8 mouse cellular contexts compared by ENCODE assay signal in genomic region chr5:135274663-135275396, GRCm38 (mm10). TPM values are rescaled to one million over a fixed set of nuclear protein-coding genes. Genes with fewer than 3 reads are reported as not detected.
A peak's percentile ranks its signal among the peaks of the same experiment; 100 is the strongest.
DNase-seq lines count a peak whose midpoint lies in the region; ATAC-seq and TF ChIP-seq lines count a peak whose summit lies in the region.

No protein-coding gene starts in this region.

- H3K27ac ChIP-seq in lung, embryonic 16.5 days (ENCODE audit: low read length), result peak overlapping the region; percentile 22; the same call in 1 of the 2 replicates
- H3K27ac ChIP-seq in embryonic facial prominence, embryonic 14.5 days (replicated peaks; ENCODE audit: low read depth, low read length), result peak overlapping the region; percentile 94
- H3K27ac ChIP-seq in intestine, embryonic 14.5 days (ENCODE audit: low read depth), result peak overlapping the region; percentile 48; the same call in 1 of the 2 replicates
- H3K27ac ChIP-seq in neural tube, embryonic 14.5 days (ENCODE audit: low read depth, low read length), result 0 out of 2 replicates have a peak overlapping the region, but pooled peaks have one; percentile 24
- no peak overlapping the region for H3K27ac ChIP-seq in thymus, adult 2 months (ENCODE audit: control insufficient read depth, insufficient read depth, low read length)

- DNase-seq in lung, adult 18-20 months, result no peak
- DNase-seq in embryonic facial prominence, embryonic 14.5 days (ENCODE audit: low spot score), result peak; percentile 90
- peak; percentile 70 for DNase-seq in intestine, embryonic 14.5 days (ENCODE audit: low spot score)
- DNase-seq in thymus, adult 2 months, result no peak
- no peak for DNase-seq in layer of hippocampus, adult 11-12 months (ENCODE audit: low spot score)

- peak overlapping the region; percentile 32 for H3K4me3 ChIP-seq in lung, embryonic 16.5 days (ENCODE audit: low read length)
- peak overlapping the region; percentile 17; the same call in 1 of the 2 replicates for H3K4me3 ChIP-seq in embryonic facial prominence, embryonic 14.5 days (ENCODE audit: low read depth, low read length)
- 0 out of 2 replicates have a peak overlapping the region, but pooled peaks have one; percentile 13 for H3K4me3 ChIP-seq in intestine, embryonic 14.5 days (ENCODE audit: low read depth, low read length)
- no peak overlapping the region for H3K4me3 ChIP-seq in neural tube, embryonic 14.5 days (ENCODE audit: low read depth, low read length)
- no peak overlapping the region for H3K4me3 ChIP-seq in thymus, adult 2 months (ENCODE audit: control insufficient read depth, insufficient read depth, low read length)

- peaks cover 8% of the 10 kb centered on the region for H3K4me1 ChIP-seq in lung, embryonic 16.5 days (replicated peaks; ENCODE audit: control insufficient read depth, insufficient read depth, low read length)
- H3K4me1 ChIP-seq in embryonic facial prominence, embryonic 14.5 days (ENCODE audit: control insufficient read depth, insufficient read depth, low read length), result peaks cover 21% of the 10 kb centered on the region
- H3K4me1 ChIP-seq in intestine, embryonic 14.5 days (replicated peaks; ENCODE audit: control insufficient read depth, insufficient read depth, low read length), result no peaks in the 10 kb centered on the region
- peaks cover 8% of the 10 kb centered on the region for H3K4me1 ChIP-seq in neural tube, embryonic 14.5 days (ENCODE audit: control insufficient read depth, insufficient read depth, low read length)
- no peaks in the 10 kb centered on the region for H3K4me1 ChIP-seq in thymus, adult 2 months (replicated peaks; ENCODE audit: control insufficient read depth, insufficient read depth, low read length)

- no peaks in the 10 kb centered on the region for H3K36me3 ChIP-seq in lung, embryonic 16.5 days (ENCODE audit: control insufficient read depth, insufficient read depth, low read length)
- H3K36me3 ChIP-seq in embryonic facial prominence, embryonic 14.5 days (ENCODE audit: control insufficient read depth, insufficient read depth, low read length), result no peaks in the 10 kb centered on the region
- no peaks in the 10 kb centered on the region for H3K36me3 ChIP-seq in intestine, embryonic 14.5 days (ENCODE audit: control insufficient read depth, insufficient read depth, low read length)
- H3K36me3 ChIP-seq in neural tube, embryonic 14.5 days (ENCODE audit: control insufficient read depth, insufficient read depth, low read length), result no peaks in the 10 kb centered on the region
- H3K36me3 ChIP-seq in thymus, adult 2 months (ENCODE audit: control insufficient read depth, insufficient read depth, low read length), result no peaks in the 10 kb centered on the region

- H3K27me3 ChIP-seq in lung, embryonic 16.5 days (ENCODE audit: control insufficient read depth, insufficient read depth, low read depth, low read length), result peaks cover 7% of the 10 kb centered on the region
- H3K27me3 ChIP-seq in embryonic facial prominence, embryonic 14.5 days (replicated peaks; ENCODE audit: control insufficient read depth, insufficient read depth, low read length), result no peaks in the 10 kb centered on the region
- peaks cover 8% of the 10 kb centered on the region; the same call in 1 of the 2 replicates for H3K27me3 ChIP-seq in intestine, embryonic 14.5 days (replicated peaks; ENCODE audit: control insufficient read depth, insufficient read depth, low read length)
- H3K27me3 ChIP-seq in neural tube, embryonic 14.5 days (ENCODE audit: control insufficient read depth, insufficient read depth, low read length), result no peaks in the 10 kb centered on the region; the same call in 1 of the 2 replicates
- H3K27me3 ChIP-seq in thymus, adult 2 months (ENCODE audit: control insufficient read depth, insufficient read depth, low read length), result no peaks in the 10 kb centered on the region

- no peak for TF ChIP-seq POLR2A in thymus, adult 2 months (IDR thresholded peaks at IDR 0.05; ENCODE audit: control insufficient read depth, extremely low read depth, insufficient read depth, low read length, poor library complexity)

- peak overlapping the region; percentile 51 for H3K4me2 ChIP-seq in lung, embryonic 16.5 days (ENCODE audit: low read depth, low read length)
- H3K4me2 ChIP-seq in embryonic facial prominence, embryonic 14.5 days (ENCODE audit: low read depth, low read length), result peak overlapping the region; percentile 44
- peak overlapping the region; percentile 36 for H3K4me2 ChIP-seq in intestine, embryonic 14.5 days (ENCODE audit: low read length)
- no peak overlapping the region; the same call in 1 of the 2 replicates for H3K4me2 ChIP-seq in neural tube, embryonic 14.5 days (ENCODE audit: low read depth, low read length)

- H3K9me3 ChIP-seq in lung, embryonic 16.5 days (ENCODE audit: control insufficient read depth, low read length), result no peaks in the 10 kb centered on the region
- no peaks in the 10 kb centered on the region for H3K9me3 ChIP-seq in embryonic facial prominence, embryonic 14.5 days (ENCODE audit: control insufficient read depth, low read length)
- H3K9me3 ChIP-seq in intestine, embryonic 14.5 days (ENCODE audit: control insufficient read depth, low read length), result no peaks in the 10 kb centered on the region
- no peaks in the 10 kb centered on the region for H3K9me3 ChIP-seq in neural tube, embryonic 14.5 days (ENCODE audit: control insufficient read depth, low read length)

- peak; percentile 39; the same call in 1 of the 2 replicates for ATAC-seq in lung, embryonic 16.5 days (ENCODE audit: low read depth)
- ATAC-seq in embryonic facial prominence, embryonic 14.5 days (ENCODE audit: low read depth), result peak; percentile 80
- no peak for ATAC-seq in intestine, embryonic 14.5 days (replicated peaks; ENCODE audit: low FRiP score, low TSS enrichment, low read depth)
- ATAC-seq in neural tube, embryonic 14.5 days (ENCODE audit: low read depth), result no peak
- no peak; the same call in 1 of the 2 replicates for ATAC-seq in frontal cortex, adult (ENCODE audit: low TSS enrichment)

- peak overlapping the region; percentile 43 for H3K9ac ChIP-seq in lung, embryonic 16.5 days (ENCODE audit: low read length)
- peak overlapping the region; percentile 48 for H3K9ac ChIP-seq in embryonic facial prominence, embryonic 14.5 days (ENCODE audit: low read depth, low read length)
- no peak overlapping the region for H3K9ac ChIP-seq in intestine, embryonic 14.5 days (ENCODE audit: low read length)
- H3K9ac ChIP-seq in neural tube, embryonic 14.5 days (replicated peaks; ENCODE audit: low read depth, low read length), result no peak overlapping the region

- 20% methylated on average over 15 of the region's 15 CpGs for WGBS in lung, embryonic 16.5 days
- WGBS in embryonic facial prominence, embryonic 14.5 days, result 13% methylated on average over 15 of the region's 15 CpGs
- 22% methylated on average over 15 of the region's 15 CpGs for WGBS in intestine, embryonic 14.5 days
- WGBS in neural tube, embryonic 14.5 days, result 11% methylated on average over 15 of the region's 15 CpGs
- WGBS in thymus, adult 2 months, result 77% methylated on average over 15 of the region's 15 CpGs

- no peak for TF ChIP-seq CTCF in thymus, adult 2 months (IDR thresholded peaks at IDR 0.05; ENCODE audit: borderline replicate concordance, control insufficient read depth, extremely low read depth, insufficient read depth, low read length, poor library complexity)

RNA-seq across cellular contexts. Expression of gene Fzd9, which starts 23.8 kb away (rescaled TPM):
- polyA plus RNA-seq in lung, embryonic 16.5 days (2015; fragmentation: Nextera tagmentation; extraction: Ambion mirVana), result 1.1 TPM in 2 replicates
- polyA plus RNA-seq in embryonic facial prominence, embryonic 14.5 days (2014; fragmentation: Nextera tagmentation; extraction: Ambion mirVana), result 21.6 and 21.7 TPM in 2 replicates
- polyA plus RNA-seq in intestine, embryonic 14.5 days (2014; fragmentation: Nextera tagmentation; extraction: Ambion mirVana), result 0.65 and 1.2 TPM in 2 replicates
- polyA plus RNA-seq in neural tube, embryonic 14.5 days (2014; fragmentation: Nextera tagmentation; extraction: Ambion mirVana), result 10.0 and 12.0 TPM in 2 replicates
- polyA plus RNA-seq in thymus, adult 2 months (2012; rRNA removed), result 0.06 and 0.58 TPM in 2 replicates

Comparison
In these comparisons a context has a peak if more than half of its experiments do, and no peak if none do; other contexts are left out.
1. ATAC-seq: peak in lung, embryonic 16.5 days (single experiment) and embryonic facial prominence, embryonic 14.5 days (single experiment); none in intestine, embryonic 14.5 days (single experiment), neural tube, embryonic 14.5 days (single experiment) and frontal cortex, adult (single experiment).
2. H3K4me3 ChIP-seq: peak in lung, embryonic 16.5 days (single experiment), embryonic facial prominence, embryonic 14.5 days (single experiment) and intestine, embryonic 14.5 days (single experiment); none in neural tube, embryonic 14.5 days (single experiment) and thymus, adult 2 months (single experiment).
3. H3K9ac ChIP-seq: peak in lung, embryonic 16.5 days (single experiment) and embryonic facial prominence, embryonic 14.5 days (single experiment); none in intestine, embryonic 14.5 days (single experiment) and neural tube, embryonic 14.5 days (single experiment).
4. DNase-seq: peak in embryonic facial prominence, embryonic 14.5 days (single experiment) and intestine, embryonic 14.5 days (single experiment); none in lung, adult 18-20 months (0 of 2), thymus, adult 2 months (single experiment) and layer of hippocampus, adult 11-12 months (single experiment).